Mouse (Mus musculus): Measurements from ENCODE around the gene Gadd45b. TPM values are rescaled to one million over a fixed set of nuclear protein-coding genes. Genes with fewer than 3 reads are reported as not detected.

Gene Gadd45b
- polyA plus RNA-seq, 1 experiment from 2014 or later, result 6.3 TPM

GRCm38 (mm10) chr10:80969298-80969697 lies 39.4 kb downstream of the Gadd45b start:
- H3K4me1 ChIP-seq, result peaks cover 28% of the 10 kb centered on the region
- H3K9me3 ChIP-seq, result no peaks in the 10 kb centered on the region; the same call in 1 of the 2 replicates
- no peaks in the 10 kb centered on the region; the same call in 1 of the 2 replicates for H3K27me3 ChIP-seq (ENCODE audit: poor library complexity, severe bottlenecking)
- H3K36me3 ChIP-seq (replicated peaks), result no peaks in the 10 kb centered on the region
- H3K4me3 ChIP-seq, result no peak overlapping the region
- WGBS, result 89% methylated on average over 3 of the region's 3 CpGs
- no peak for DNase-seq (ENCODE audit: extremely low spot score, low spot score)
- peak overlapping the region; percentile 3; the same call in 1 of the 2 replicates for H3K27ac ChIP-seq

- Histone ChIP-seq H3K36me3 (replicated peaks) (no peaks in the 10 kb centered on the region), H3K4me1 (peaks cover 21% of the 10 kb centered on the region), H3K27me3 (ENCODE audit: poor library complexity, severe bottlenecking) (no peaks in the 10 kb centered on the region; the same call in 1 of the 2 replicates), H3K4me3 (no peak overlapping the region), H3K9me3 (no peaks in the 10 kb centered on the region; the same call in 1 of the 2 replicates), H3K27ac (no peak overlapping the region)
- 88% methylated on average over 8 of the region's 8 CpGs for WGBS
- no peak for DNase-seq (ENCODE audit: extremely low spot score, low spot score)
Observed at GRCm38 (mm10) chr10:80970159-80970558, 40.3 kb downstream of the Gadd45b start.

- H3K36me3 ChIP-seq (replicated peaks), result no peaks in the 10 kb centered on the region
- H3K9me3 ChIP-seq, result no peaks in the 10 kb centered on the region; the same call in 1 of the 2 replicates
- no peak overlapping the region for H3K4me3 ChIP-seq
- H3K4me1 ChIP-seq, result peaks cover 18% of the 10 kb centered on the region
- no peak overlapping the region for H3K27ac ChIP-seq
- DNase-seq (ENCODE audit: extremely low spot score, low spot score), result no peak
- WGBS, result 90% methylated on average over 15 of the region's 15 CpGs
- no peaks in the 10 kb centered on the region; the same call in 1 of the 2 replicates for H3K27me3 ChIP-seq (ENCODE audit: poor library complexity, severe bottlenecking)
Observed at GRCm38 (mm10) chr10:80971533-80971932, 41.7 kb downstream of the Gadd45b start.

- no peak overlapping the region for H3K4me3 ChIP-seq
- no peaks in the 10 kb centered on the region; the same call in 1 of the 2 replicates for H3K9me3 ChIP-seq
- H3K36me3 ChIP-seq (replicated peaks), result no peaks in the 10 kb centered on the region
- 69% methylated on average over 11 of the region's 11 CpGs for WGBS
- H3K4me1 ChIP-seq, result peaks cover 14% of the 10 kb centered on the region
- H3K27ac ChIP-seq, result 0 out of 2 replicates have a peak overlapping the region, but pooled peaks have one; percentile 11
- DNase-seq (ENCODE audit: extremely low spot score, low spot score), result no peak
- H3K27me3 ChIP-seq (ENCODE audit: poor library complexity, severe bottlenecking), result no peaks in the 10 kb centered on the region; the same call in 1 of the 2 replicates
Observed at GRCm38 (mm10) chr10:80972071-80972987, 42.5 kb downstream of the Gadd45b start.

GRCm38 (mm10) chr10:80973722-80974121 lies 43.8 kb downstream of the Gadd45b start:
- Histone ChIP-seq H3K27me3 (ENCODE audit: poor library complexity, severe bottlenecking) (no peaks in the 10 kb centered on the region; the same call in 1 of the 2 replicates), H3K4me1 (peaks cover 14% of the 10 kb centered on the region), H3K36me3 (replicated peaks) (no peaks in the 10 kb centered on the region), H3K27ac (no peak overlapping the region), H3K9me3 (no peaks in the 10 kb centered on the region; the same call in 1 of the 2 replicates), H3K4me3 (no peak overlapping the region)
- DNase-seq (ENCODE audit: extremely low spot score, low spot score), result no peak
- WGBS, result 84% methylated on average over 1 of the region's 1 CpGs

GRCm38 (mm10) chr10:80975478-80975877 lies 45.6 kb downstream of the Gadd45b start:
- DNase-seq (ENCODE audit: extremely low spot score, low spot score), result no peak
- Histone ChIP-seq H3K27me3 (ENCODE audit: poor library complexity, severe bottlenecking) (no peaks in the 10 kb centered on the region; the same call in 1 of the 2 replicates), H3K4me3 (no peak overlapping the region), H3K27ac (no peak overlapping the region), H3K36me3 (replicated peaks) (no peaks in the 10 kb centered on the region), H3K9me3 (no peaks in the 10 kb centered on the region; the same call in 1 of the 2 replicates), H3K4me1 (peaks cover 14% of the 10 kb centered on the region)
- 92% methylated on average over 11 of the region's 11 CpGs for WGBS

GRCm38 (mm10) chr10:80981564-80982112 lies 51.8 kb downstream of the Gadd45b start:
- Histone ChIP-seq H3K4me3 (no peak overlapping the region), H3K27ac (no peak overlapping the region), H3K4me1 (peaks cover 18% of the 10 kb centered on the region), H3K27me3 (ENCODE audit: poor library complexity, severe bottlenecking) (peaks cover 33% of the 10 kb centered on the region), H3K36me3 (replicated peaks) (no peaks in the 10 kb centered on the region), H3K9me3 (no peaks in the 10 kb centered on the region)
- DNase-seq (ENCODE audit: extremely low spot score, low spot score), result no peak
- 58% methylated on average over 7 of the region's 7 CpGs for WGBS

Other genes starting within 250 kb of the Gadd45b start
- gene Mob3a, start 228.1 kb upstream of the Gadd45b start, polyA plus RNA-seq (2016; fragmentation: Nextera tagmentation; extraction: Ambion mirVana), result 53.9 and 54.7 TPM in 2 replicates
- 7.7 and 10.9 TPM in 2 replicates for gene Izumo4, start 227.9 kb upstream of the Gadd45b start, polyA plus RNA-seq (2016; fragmentation: Nextera tagmentation; extraction: Ambion mirVana)
- gene Ap3d1, start 187.8 kb upstream of the Gadd45b start, polyA plus RNA-seq (2016; fragmentation: Nextera tagmentation; extraction: Ambion mirVana), result 58.2 and 58.7 TPM in 2 replicates
- 20.8 and 21.7 TPM in 2 replicates for gene Dot1l, start 174.9 kb upstream of the Gadd45b start, polyA plus RNA-seq (2016; fragmentation: Nextera tagmentation; extraction: Ambion mirVana)
- gene Sf3a2, start 131.9 kb upstream of the Gadd45b start, polyA plus RNA-seq (2016; fragmentation: Nextera tagmentation; extraction: Ambion mirVana), result 110 and 118 TPM in 2 replicates
- 196 and 197 TPM in 2 replicates for gene Plekhj1, start 131.4 kb upstream of the Gadd45b start, polyA plus RNA-seq (2016; fragmentation: Nextera tagmentation; extraction: Ambion mirVana)
- 0.09 TPM in 2 replicates for gene Amh, start 124.8 kb upstream of the Gadd45b start, polyA plus RNA-seq (2016; fragmentation: Nextera tagmentation; extraction: Ambion mirVana)
- gene Jsrp1, start 116.6 kb upstream of the Gadd45b start, polyA plus RNA-seq (2016; fragmentation: Nextera tagmentation; extraction: Ambion mirVana), result 0.40 and 0.65 TPM in 2 replicates
- gene Oaz1, start 103.4 kb upstream of the Gadd45b start, polyA plus RNA-seq (2016; fragmentation: Nextera tagmentation; extraction: Ambion mirVana), result 2,273 and 2,281 TPM in 2 replicates
- 1.5 and 2.0 TPM in 2 replicates for gene Lingo3, start 86.0 kb upstream of the Gadd45b start, polyA plus RNA-seq (2016; fragmentation: Nextera tagmentation; extraction: Ambion mirVana)
- gene Lsm7, start 74.9 kb upstream of the Gadd45b start, polyA plus RNA-seq (2016; fragmentation: Nextera tagmentation; extraction: Ambion mirVana), result 351 and 360 TPM in 2 replicates
- gene Sppl2b, start 74.8 kb upstream of the Gadd45b start, polyA plus RNA-seq (2016; fragmentation: Nextera tagmentation; extraction: Ambion mirVana), result 43.9 and 44.9 TPM in 2 replicates
- 0.05 TPM in 1 of 2 replicates, not detected in the other for gene Tmprss9, start 58.2 kb upstream of the Gadd45b start, polyA plus RNA-seq (2016; fragmentation: Nextera tagmentation; extraction: Ambion mirVana)
- gene Timm13, start 29.1 kb upstream of the Gadd45b start, polyA plus RNA-seq (2016; fragmentation: Nextera tagmentation; extraction: Ambion mirVana), result 395 and 401 TPM in 2 replicates
- 85.6 and 89.5 TPM in 2 replicates for gene Lmnb2, start 11.8 kb upstream of the Gadd45b start, polyA plus RNA-seq (2016; fragmentation: Nextera tagmentation; extraction: Ambion mirVana)
- gene Gng7, start 84.9 kb downstream of the Gadd45b start, polyA plus RNA-seq (2016; fragmentation: Nextera tagmentation; extraction: Ambion mirVana), result 6.3 and 6.9 TPM in 2 replicates
- 2.1 and 2.5 TPM in 2 replicates for gene Diras1, start 95.6 kb downstream of the Gadd45b start, polyA plus RNA-seq (2016; fragmentation: Nextera tagmentation; extraction: Ambion mirVana)
- 15.7 and 15.8 TPM in 2 replicates for gene Slc39a3, start 107.4 kb downstream of the Gadd45b start, polyA plus RNA-seq (2016; fragmentation: Nextera tagmentation; extraction: Ambion mirVana)
- gene Sgta, start 130.1 kb downstream of the Gadd45b start, polyA plus RNA-seq (2016; fragmentation: Nextera tagmentation; extraction: Ambion mirVana), result 285 and 286 TPM in 2 replicates
- gene Thop1, start 140.0 kb downstream of the Gadd45b start, polyA plus RNA-seq (2016; fragmentation: Nextera tagmentation; extraction: Ambion mirVana), result 106 and 114 TPM in 2 replicates
- gene Creb3l3, start 168.8 kb downstream of the Gadd45b start, polyA plus RNA-seq (2016; fragmentation: Nextera tagmentation; extraction: Ambion mirVana), result 0.14 and 0.22 TPM in 2 replicates
- 186 and 206 TPM in 2 replicates for gene Map2k2, start 175.8 kb downstream of the Gadd45b start, polyA plus RNA-seq (2016; fragmentation: Nextera tagmentation; extraction: Ambion mirVana)
- gene Zbtb7a, start 205.1 kb downstream of the Gadd45b start, polyA plus RNA-seq (2016; fragmentation: Nextera tagmentation; extraction: Ambion mirVana), result 6.8 and 7.5 TPM in 2 replicates
- gene Pias4, start 237.8 kb downstream of the Gadd45b start, polyA plus RNA-seq (2016; fragmentation: Nextera tagmentation; extraction: Ambion mirVana), result 56.2 and 58.7 TPM in 2 replicates
- gene Eef2, start 246.6 kb downstream of the Gadd45b start, polyA plus RNA-seq (2016; fragmentation: Nextera tagmentation; extraction: Ambion mirVana), result 596 and 599 TPM in 2 replicates

Data from forebrain, embryonic 10.5 days (tissue).